Mouse (Mus musculus): ENCODE data around the gene Pck2. TPM values are rescaled to one million over a fixed set of nuclear protein-coding genes. Genes with fewer than 3 reads are reported as not detected.

The Pck2 gene
- total and polyA plus RNA-seq, 3 experiments, result 10.7 to 33.6 (median 23.9) TPM

DNA sequence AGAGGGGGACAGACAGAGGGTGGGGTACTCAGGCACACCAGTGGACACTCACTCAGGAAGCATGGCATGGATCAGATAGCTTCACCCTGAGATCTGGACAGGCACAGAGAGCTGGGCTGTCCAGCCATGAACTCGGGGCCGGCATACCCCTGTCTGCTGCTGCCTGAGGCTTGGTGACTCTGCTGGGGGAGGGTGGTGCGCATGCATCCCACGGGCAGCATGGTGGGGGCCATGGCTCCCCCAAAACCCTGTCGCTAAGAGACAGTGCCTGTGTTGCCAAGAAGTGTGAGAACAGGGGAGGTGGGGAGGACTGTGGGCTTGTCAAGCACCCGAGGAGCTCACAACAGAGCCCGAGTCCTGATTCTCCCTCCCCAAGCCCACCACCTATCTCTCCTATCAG, 29.0 kb upstream of the Pck2 start:
- TF ChIP-seq GATA1 (IDR thresholded peaks at IDR 0.05; ENCODE audit: borderline replicate concordance, low read length), result no peak
- no peak for TF ChIP-seq TAL1 (conservative IDR thresholded peaks at IDR 0.05; ENCODE audit: low read depth, low read length)
- TF ChIP-seq POLR2AphosphoS5 (IDR thresholded peaks at IDR 0.05; ENCODE audit: insufficient replicate concordance, low read depth, low read length), result no peak
- no peak for TF ChIP-seq GATA2 (IDR thresholded peaks at IDR 0.05; ENCODE audit: borderline replicate concordance, low read depth, low read length)
- no peak for TF ChIP-seq CTCF (IDR thresholded peaks at IDR 0.05; ENCODE audit: low read depth, low read length)
- ATAC-seq (ENCODE audit: extremely low read depth, insufficient number of reproducible peaks, low FRiP score, poor library complexity, severe bottlenecking) (no peak), DNase-seq (ENCODE audit: low spot score) (no peak)
- H3K27me3 ChIP-seq (ENCODE audit: insufficient read depth, low read length), result peaks cover 85% of the 10 kb centered on the region
- H3K36me3 ChIP-seq (replicated peaks), result no peaks in the 10 kb centered on the region
- H3K4me3 ChIP-seq (ENCODE audit: low read depth, low read length), result no peak overlapping the region
- no peaks in the 10 kb centered on the region for H3K9me3 ChIP-seq (replicated peaks)
- H3K4me1 ChIP-seq (ENCODE audit: insufficient read depth, low read depth, low read length), result peaks cover 14% of the 10 kb centered on the region

DNA sequence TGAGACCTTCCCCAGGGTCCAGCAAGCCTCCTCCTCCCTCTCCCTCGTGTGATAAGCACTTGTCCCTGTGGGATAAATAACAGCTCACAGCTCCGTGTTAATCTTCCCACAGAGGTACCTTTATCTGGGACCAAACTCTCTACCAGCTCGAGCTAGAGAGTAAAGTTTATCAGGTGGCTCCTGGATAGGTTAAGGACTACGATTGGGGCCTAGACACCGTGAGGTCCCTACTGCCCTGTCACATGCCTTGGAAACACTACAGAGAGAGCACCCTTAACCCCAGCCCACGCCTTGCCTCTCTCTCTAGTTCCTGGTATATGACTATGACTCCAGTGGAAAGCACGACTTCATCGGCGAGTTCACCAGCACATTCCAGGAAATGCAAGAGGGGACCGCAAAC, 26.1 kb upstream of the Pck2 start:
- TF ChIP-seq CTCF (IDR thresholded peaks at IDR 0.05; ENCODE audit: low read depth, low read length), result no peak
- TF ChIP-seq POLR2AphosphoS5 (IDR thresholded peaks at IDR 0.05; ENCODE audit: insufficient replicate concordance, low read depth, low read length), result no peak
- no peak for TF ChIP-seq GATA1 (IDR thresholded peaks at IDR 0.05; ENCODE audit: borderline replicate concordance, low read length)
- TF ChIP-seq TAL1 (conservative IDR thresholded peaks at IDR 0.05; ENCODE audit: low read depth, low read length), result no peak
- TF ChIP-seq GATA2 (IDR thresholded peaks at IDR 0.05; ENCODE audit: borderline replicate concordance, low read depth, low read length), result no peak
- Histone ChIP-seq H3K4me3 (ENCODE audit: low read depth, low read length) (no peak overlapping the region), H3K9me3 (replicated peaks) (no peaks in the 10 kb centered on the region), H3K36me3 (replicated peaks) (no peaks in the 10 kb centered on the region), H3K27me3 (ENCODE audit: insufficient read depth, low read length) (peaks cover 84% of the 10 kb centered on the region), H3K4me1 (ENCODE audit: insufficient read depth, low read depth, low read length) (peaks cover 12% of the 10 kb centered on the region)
- DNase-seq (ENCODE audit: low spot score) (no peak), ATAC-seq (ENCODE audit: extremely low read depth, insufficient number of reproducible peaks, low FRiP score, poor library complexity, severe bottlenecking) (no peak)

DNA sequence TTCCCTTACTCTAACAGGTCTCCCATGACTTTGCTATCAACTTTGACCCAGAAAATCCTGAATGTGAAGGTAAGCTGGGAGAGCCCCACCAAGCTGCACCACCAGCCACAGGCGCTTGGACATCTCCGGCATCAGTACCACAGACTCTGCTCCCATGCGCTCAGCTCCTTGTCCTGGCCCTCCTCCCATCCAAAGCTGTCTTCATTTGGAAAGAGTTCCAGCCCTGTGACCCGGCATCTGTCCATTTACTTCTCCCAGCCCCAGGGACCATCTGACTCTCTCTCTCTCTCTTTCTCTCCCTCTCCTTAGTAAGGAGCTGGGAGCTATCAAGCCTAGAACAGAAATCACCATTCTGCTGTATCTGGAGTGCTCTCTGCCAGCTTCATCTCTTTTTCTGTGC, 24.2 kb upstream of the Pck2 start:
- ATAC-seq (ENCODE audit: extremely low read depth, insufficient number of reproducible peaks, low FRiP score, poor library complexity, severe bottlenecking), result no peak
- Histone ChIP-seq H3K9me3 (replicated peaks) (no peaks in the 10 kb centered on the region), H3K27me3 (ENCODE audit: insufficient read depth, low read length) (peaks cover 85% of the 10 kb centered on the region), H3K4me3 (ENCODE audit: low read depth, low read length) (no peak overlapping the region), H3K4me1 (ENCODE audit: insufficient read depth, low read depth, low read length) (peaks cover 12% of the 10 kb centered on the region), H3K36me3 (replicated peaks) (no peaks in the 10 kb centered on the region)
- TF ChIP-seq GATA1 (IDR thresholded peaks at IDR 0.05; ENCODE audit: borderline replicate concordance, low read length) (no peak), CTCF (IDR thresholded peaks at IDR 0.05; ENCODE audit: low read depth, low read length) (no peak), GATA2 (IDR thresholded peaks at IDR 0.05; ENCODE audit: borderline replicate concordance, low read depth, low read length) (no peak), POLR2AphosphoS5 (IDR thresholded peaks at IDR 0.05; ENCODE audit: insufficient replicate concordance, low read depth, low read length) (no peak), TAL1 (conservative IDR thresholded peaks at IDR 0.05; ENCODE audit: low read depth, low read length) (no peak)
- no peak for DNase-seq (ENCODE audit: low spot score)

DNA sequence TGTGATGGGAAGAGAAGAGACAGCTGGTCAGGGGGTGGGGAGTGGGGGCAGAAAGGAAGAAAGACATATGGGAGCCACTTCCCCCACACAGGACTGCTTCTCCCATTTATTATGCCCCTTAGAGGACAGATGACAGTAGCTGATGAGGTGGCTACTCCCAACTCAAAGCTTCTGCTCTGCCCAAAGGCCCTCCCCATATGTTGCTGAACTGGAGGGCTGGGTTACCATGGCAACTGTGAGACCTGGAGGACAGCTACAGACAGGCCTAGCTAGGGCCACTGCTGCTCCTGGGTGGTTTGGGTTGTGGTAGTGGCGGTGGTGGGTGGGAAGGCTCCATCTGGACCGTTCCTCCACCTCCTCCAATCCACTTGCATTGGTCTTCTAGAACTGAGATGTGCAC, 21.2 kb upstream of the Pck2 start:
- DNase-seq (ENCODE audit: low spot score) (no peak), ATAC-seq (ENCODE audit: extremely low read depth, insufficient number of reproducible peaks, low FRiP score, poor library complexity, severe bottlenecking) (no peak)
- peaks cover 6% of the 10 kb centered on the region for H3K4me1 ChIP-seq (ENCODE audit: insufficient read depth, low read depth, low read length)
- no peak overlapping the region for H3K4me3 ChIP-seq (ENCODE audit: low read depth, low read length)
- no peaks in the 10 kb centered on the region for H3K9me3 ChIP-seq (replicated peaks)
- H3K36me3 ChIP-seq (replicated peaks), result no peaks in the 10 kb centered on the region
- TF ChIP-seq GATA1 (IDR thresholded peaks at IDR 0.05; ENCODE audit: borderline replicate concordance, low read length) (no peak), POLR2AphosphoS5 (IDR thresholded peaks at IDR 0.05; ENCODE audit: insufficient replicate concordance, low read depth, low read length) (no peak), GATA2 (IDR thresholded peaks at IDR 0.05; ENCODE audit: borderline replicate concordance, low read depth, low read length) (no peak), CTCF (IDR thresholded peaks at IDR 0.05; ENCODE audit: low read depth, low read length) (no peak), TAL1 (conservative IDR thresholded peaks at IDR 0.05; ENCODE audit: low read depth, low read length) (no peak)
- H3K27me3 ChIP-seq (ENCODE audit: insufficient read depth, low read length), result peaks cover 78% of the 10 kb centered on the region

DNA sequence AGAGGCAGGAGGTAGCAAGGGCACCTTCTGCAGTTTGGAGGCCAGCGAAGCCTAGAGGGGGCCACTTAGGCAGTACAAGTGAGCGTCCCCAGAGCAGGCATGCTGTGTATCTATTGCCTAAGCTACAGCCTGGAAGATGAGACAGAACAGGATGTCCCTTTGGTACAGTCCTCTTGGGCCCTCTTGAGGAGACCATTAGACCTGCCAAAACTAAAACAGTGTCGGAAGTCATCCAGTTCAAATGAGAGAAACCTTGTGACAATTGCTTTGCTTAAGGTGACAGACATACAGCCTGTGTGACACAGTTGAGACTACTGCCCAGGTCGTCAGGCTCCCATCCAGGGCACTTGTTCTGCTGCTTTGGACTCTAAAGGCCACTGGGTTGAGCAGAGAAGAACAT, 20.5 kb upstream of the Pck2 start:
- TF ChIP-seq GATA2 (IDR thresholded peaks at IDR 0.05; ENCODE audit: borderline replicate concordance, low read depth, low read length) (no peak), CTCF (IDR thresholded peaks at IDR 0.05; ENCODE audit: low read depth, low read length) (no peak), TAL1 (conservative IDR thresholded peaks at IDR 0.05; ENCODE audit: low read depth, low read length) (no peak), POLR2AphosphoS5 (IDR thresholded peaks at IDR 0.05; ENCODE audit: insufficient replicate concordance, low read depth, low read length) (no peak)
- Histone ChIP-seq H3K4me1 (ENCODE audit: insufficient read depth, low read depth, low read length) (no peaks in the 10 kb centered on the region; the same call in 1 of the 2 replicates), H3K36me3 (replicated peaks) (no peaks in the 10 kb centered on the region), H3K27me3 (ENCODE audit: insufficient read depth, low read length) (peaks cover 77% of the 10 kb centered on the region), H3K4me3 (ENCODE audit: low read depth, low read length) (no peak overlapping the region), H3K9me3 (replicated peaks) (no peaks in the 10 kb centered on the region)
- no peak for ATAC-seq (ENCODE audit: extremely low read depth, insufficient number of reproducible peaks, low FRiP score, poor library complexity, severe bottlenecking)
- DNase-seq (ENCODE audit: low spot score), result no peak

DNA sequence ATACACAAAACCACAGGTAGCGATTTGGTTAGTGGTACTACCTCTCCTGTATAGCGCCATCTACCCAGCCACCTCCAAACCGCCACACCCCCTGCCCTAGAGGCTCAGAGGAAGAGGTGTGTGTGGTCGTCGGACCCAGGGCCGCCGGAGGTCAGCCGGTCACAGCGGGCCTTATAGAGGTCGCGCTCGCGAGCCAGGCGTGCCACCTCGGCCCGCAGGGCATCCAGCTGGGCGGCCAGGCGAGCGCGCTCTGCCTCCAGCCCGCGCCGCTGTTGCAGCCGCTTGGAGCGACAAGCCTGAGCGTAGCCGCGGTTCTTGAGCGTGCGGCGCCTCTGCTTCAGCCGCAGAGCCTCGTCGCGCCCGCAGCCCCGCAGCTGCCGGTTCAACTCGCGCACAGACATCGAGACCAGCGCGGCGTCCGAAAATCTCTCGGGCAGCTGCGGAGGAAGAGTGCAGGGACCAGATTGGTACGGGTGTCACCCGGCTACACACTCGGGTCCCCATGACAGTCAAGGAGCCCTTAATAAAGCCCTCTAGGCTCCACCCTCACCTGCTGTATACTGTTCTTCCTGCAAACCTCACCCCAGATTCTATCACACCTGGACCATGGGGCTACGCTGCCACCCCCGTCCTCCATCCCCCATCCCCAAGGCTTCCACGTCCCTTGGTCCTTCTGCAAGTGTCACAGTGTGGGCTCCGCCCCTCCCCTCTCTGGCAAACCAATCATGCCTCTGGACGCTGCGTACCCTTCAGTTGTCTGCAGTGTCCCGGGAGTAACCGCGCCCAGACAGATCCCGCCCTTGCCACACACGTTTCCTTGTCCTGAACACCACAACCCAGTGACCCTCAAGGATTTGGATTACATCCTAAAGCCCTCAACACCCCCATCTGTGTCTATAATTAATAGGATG, 19.4 kb upstream of the Pck2 start:
- peaks cover 74% of the 10 kb centered on the region for H3K27me3 ChIP-seq (ENCODE audit: insufficient read depth, low read length)
- no peaks in the 10 kb centered on the region for H3K36me3 ChIP-seq (replicated peaks)
- TF ChIP-seq TAL1 (conservative IDR thresholded peaks at IDR 0.05; ENCODE audit: low read depth, low read length) (no peak), GATA2 (IDR thresholded peaks at IDR 0.05; ENCODE audit: borderline replicate concordance, low read depth, low read length) (no peak), GATA1 (IDR thresholded peaks at IDR 0.05; ENCODE audit: borderline replicate concordance, low read length) (no peak), CTCF (IDR thresholded peaks at IDR 0.05; ENCODE audit: low read depth, low read length) (no peak), POLR2AphosphoS5 (IDR thresholded peaks at IDR 0.05; ENCODE audit: insufficient replicate concordance, low read depth, low read length) (no peak)
- DNase-seq (ENCODE audit: low spot score) (no peak), ATAC-seq (ENCODE audit: extremely low read depth, insufficient number of reproducible peaks, low FRiP score, poor library complexity, severe bottlenecking) (no peak)
- no peaks in the 10 kb centered on the region; the same call in 1 of the 2 replicates for H3K4me1 ChIP-seq (ENCODE audit: insufficient read depth, low read depth, low read length)
- H3K9me3 ChIP-seq (replicated peaks), result no peaks in the 10 kb centered on the region
- no peak overlapping the region for H3K4me3 ChIP-seq (ENCODE audit: low read depth, low read length)

Data from G1E (cell line).